Mouse (Mus musculus) olfactory bulb, adult 2 months (tissue): ENCODE data around the gene Ces1a. TPM values are rescaled to one million over a fixed set of nuclear protein-coding genes. Genes with fewer than 3 reads are reported as not detected.

Experiments used
- H3K27ac ChIP-seq: fragments of 200-500 bp; 2 replicates; pipeline ENCODE4 v1.5.1; 2012; ENCODE audit warnings: low read depth, low read length; ENCODE audit not compliant: insufficient read depth
- H3K4me1 ChIP-seq: fragments of 200-500 bp; 2 replicates; pipeline ENCODE4 v1.6.1; 2012; ENCODE audit warnings: low read length; ENCODE audit not compliant: control insufficient read depth, insufficient read depth
- H3K4me3 ChIP-seq: fragments of 200-500 bp; 2 replicates; pipeline ENCODE4 v1.5.1; 2012; ENCODE audit warnings: mild to moderate bottlenecking, low read depth, low read length, moderate library complexity; ENCODE audit not compliant: insufficient read depth
- CTCF ChIP-seq: fragments of 200-500 bp; IDR thresholded peaks from 2 replicates; pipeline ENCODE4 v1.5.1; 2012; ENCODE audit warnings: low read depth, mild to moderate bottlenecking, low read length, moderate library complexity; ENCODE audit not compliant: insufficient read depth
- POLR2A ChIP-seq: fragments of 200-500 bp; IDR thresholded peaks from 2 replicates; pipeline ENCODE4 v1.6.1; 2012; ENCODE audit warnings: mild to moderate bottlenecking, low read depth, low read length, moderate library complexity; ENCODE audit not compliant: insufficient read depth
- WGBS: fragments of 180-500 bp; shearing (Covaris S2); methylation state at CpG from one replicate; pipeline ENCODE4 v1.1.7; 2018; 5-methylcytosine and 5-hydroxymethylcytosine counted together
- polyA plus RNA-seq: library from polyadenylated mRNA; stranded (reverse); fragments of >200 nt; gene quantifications from 2 replicates; pipeline ENCODE4 v1.2.4, GENCODE M21; 2012; ENCODE audit warnings: low replicate concordance; ENCODE audit not compliant: missing spikeins, insufficient read depth, insufficient read length

Gene Ces1a
- polyA plus RNA-seq, 1 experiment, result not detected

GRCm38 (mm10) chr8:93055238-93055637, 7.2 kb upstream of the Ces1a start:
- TF ChIP-seq CTCF, result no peak
- TF ChIP-seq POLR2A, result no peak
- 88% methylated on average over 2 of the region's 2 CpGs for WGBS
- H3K4me1 ChIP-seq, result no peaks in the 10 kb centered on the region

GRCm38 (mm10) chr8:93048510-93049416, 771 bp upstream of the Ces1a start:
- Histone ChIP-seq H3K4me3 (no peak overlapping the region), H3K27ac (no peak overlapping the region), H3K4me1 (no peaks in the 10 kb centered on the region)
- 63% methylated on average over 4 of the region's 4 CpGs for WGBS
- TF ChIP-seq CTCF (no peak), POLR2A (no peak)

More at GRCm38 (mm10) chr8:93055238-93055637, 7.2 kb upstream of the Ces1a start:
- Histone ChIP-seq H3K4me3 (no peak overlapping the region), H3K27ac (no peak overlapping the region)

GRCm38 (mm10) chr8:93043083-93043482, 4.9 kb downstream of the Ces1a start:
- WGBS, result 54% methylated on average over 1 of the region's 1 CpGs
- H3K4me3 ChIP-seq, result no peak overlapping the region
- TF ChIP-seq CTCF (no peak), POLR2A (no peak)

GRCm38 (mm10) chr8:93040776-93041567, 7.0 kb downstream of the Ces1a start:
- WGBS, result 89% methylated on average over 4 of the region's 4 CpGs
- H3K4me1 ChIP-seq, result no peaks in the 10 kb centered on the region
- TF ChIP-seq POLR2A (no peak), CTCF (no peak)
- no peak overlapping the region for H3K4me3 ChIP-seq
- no peak overlapping the region for H3K27ac ChIP-seq

More at GRCm38 (mm10) chr8:93043083-93043482, 4.9 kb downstream of the Ces1a start:
- H3K27ac ChIP-seq, result no peak overlapping the region
- no peaks in the 10 kb centered on the region for H3K4me1 ChIP-seq

- 40% methylated on average over 2 of the region's 2 CpGs for WGBS
- Histone ChIP-seq H3K4me3 (no peak overlapping the region), H3K4me1 (no peaks in the 10 kb centered on the region), H3K27ac (no peak overlapping the region)
- TF ChIP-seq CTCF (no peak), POLR2A (no peak)
Measured at GRCm38 (mm10) chr8:93040256-93040655, 7.7 kb downstream of the Ces1a start.

GRCm38 (mm10) chr8:93038831-93039230, 9.2 kb downstream of the Ces1a start:
- TF ChIP-seq POLR2A, result no peak
- TF ChIP-seq CTCF, result no peak
- WGBS, result 46% methylated on average over 2 of the region's 2 CpGs

GRCm38 (mm10) chr8:93030664-93031063, 17.3 kb downstream of the Ces1a start:
- no peak overlapping the region for H3K27ac ChIP-seq
- no peak overlapping the region for H3K4me3 ChIP-seq
- WGBS, result 47% methylated on average over 2 of the region's 2 CpGs
- TF ChIP-seq CTCF (no peak), POLR2A (no peak)
- no peaks in the 10 kb centered on the region for H3K4me1 ChIP-seq

More at GRCm38 (mm10) chr8:93038831-93039230, 9.2 kb downstream of the Ces1a start:
- H3K27ac ChIP-seq, result no peak overlapping the region
- H3K4me3 ChIP-seq, result no peak overlapping the region
- H3K4me1 ChIP-seq, result no peaks in the 10 kb centered on the region

- TF ChIP-seq CTCF, result no peak
- TF ChIP-seq POLR2A, result no peak
- H3K4me3 ChIP-seq, result no peak overlapping the region
- H3K27ac ChIP-seq, result no peak overlapping the region
- H3K4me1 ChIP-seq, result no peaks in the 10 kb centered on the region
- WGBS, result 68% methylated on average over 5 of the region's 5 CpGs
Measured at GRCm38 (mm10) chr8:93021738-93022137, 26.3 kb downstream of the Ces1a start.

GRCm38 (mm10) chr8:93014300-93014699, 33.7 kb downstream of the Ces1a start:
- Histone ChIP-seq H3K27ac (no peak overlapping the region), H3K4me3 (no peak overlapping the region), H3K4me1 (no peaks in the 10 kb centered on the region)
- 85% methylated on average over 4 of the region's 4 CpGs for WGBS
- TF ChIP-seq POLR2A, result no peak
- no peak for TF ChIP-seq CTCF
